Mouse (Mus musculus) megakaryocyte, embryonic 14.5 days (primary cell): Measurements from ENCODE around the gene Gtse1.

Experiments used
- FLI1 ChIP-seq: IDR thresholded peaks from 2 replicates; pipeline ENCODE4 v1.6.1; 2012; ENCODE audit warnings: low read length, inconsistent platforms, mixed read lengths
- GATA1 ChIP-seq: IDR thresholded peaks from 3 replicates; pipeline ENCODE4 v1.6.1; 2012; ENCODE audit warnings: mixed read lengths, low read length, inconsistent platforms, borderline replicate concordance

GRCm38 (mm10) chr15:85831954-85832590, 27.5 kb upstream of the Gtse1 start, which contains the start of gene Ttc38:
- TF ChIP-seq GATA1 (no peak), FLI1 (no peak)
